ENCODE assay signal across 9 mouse cellular contexts in genomic region chr11:102185677-102186076, GRCm38 (mm10). TPM values are rescaled to one million over a fixed set of nuclear protein-coding genes. Genes with fewer than 3 reads are reported as not detected.
A peak's percentile ranks its signal among the peaks of the same experiment; 100 is the strongest.
DNase-seq lines count a peak whose midpoint lies in the region; ATAC-seq and TF ChIP-seq lines count a peak whose summit lies in the region.
"Had no signal": no experiment of that assay in that cellular context is flagged by ENCODE, and none has a peak within 500 bp of the region (broad histone marks: within the 10 kb centered on the region; RNA-seq: fewer than 3 reads in every experiment).

No protein-coding gene starts in this region.

- no peak for ATAC-seq in hindbrain, embryonic 12.5 days (ENCODE audit: low FRiP score)

- peak overlapping the region; percentile 97 for H3K4me3 ChIP-seq in heart, embryonic 10.5 days
- H3K4me3 ChIP-seq in E14TG2a.4 (replicated peaks; ENCODE audit: low read length), result peak overlapping the region; percentile 95
- H3K4me3 ChIP-seq in hindbrain, embryonic 12.5 days, result peak overlapping the region; percentile 88
- peak overlapping the region; percentile 97 for H3K4me3 ChIP-seq in midbrain, embryonic 10.5 days

- WGBS in heart, embryonic 10.5 days, result 49% methylated on average over 3 of the region's 3 CpGs
- 62% methylated on average over 3 of the region's 3 CpGs for WGBS in hindbrain, embryonic 12.5 days
- WGBS in midbrain, embryonic 10.5 days, result 72% methylated on average over 3 of the region's 3 CpGs

- no peaks in the 10 kb centered on the region for H3K27me3 ChIP-seq in heart, embryonic 10.5 days (ENCODE audit: insufficient read depth, poor library complexity, severe bottlenecking)
- H3K27me3 ChIP-seq in E14TG2a.4 (ENCODE audit: insufficient read depth, low read length), result peaks cover 7% of the 10 kb centered on the region; the same call in 1 of the 2 replicates
- no peaks in the 10 kb centered on the region for H3K27me3 ChIP-seq in hindbrain, embryonic 12.5 days
- H3K27me3 ChIP-seq in midbrain, embryonic 10.5 days (ENCODE audit: low read depth, poor library complexity, severe bottlenecking), result no peaks in the 10 kb centered on the region

- no peak for DNase-seq in heart, embryonic 10.5 days (ENCODE audit: low spot score)
- no peak for DNase-seq in heart, postnatal 10 days
- DNase-seq in midbrain, embryonic 10.5 days (ENCODE audit: low spot score), result no peak
- no peak for DNase-seq in layer of hippocampus, postnatal 25 days (ENCODE audit: extremely low spot score in 1 of 2, low spot score in 1 of 2)
- DNase-seq in urinary bladder, postnatal 4 days (ENCODE audit: low spot score in 2 of 2), result no peak
- no peak for DNase-seq in T-cell, adult 2 months (ENCODE audit: low spot score)

- H3K4me1 ChIP-seq in heart, embryonic 10.5 days, result peaks cover 29% of the 10 kb centered on the region
- peaks cover 44% of the 10 kb centered on the region for H3K4me1 ChIP-seq in E14TG2a.4 (replicated peaks; ENCODE audit: low read depth, low read length)
- H3K4me1 ChIP-seq in hindbrain, embryonic 12.5 days, result peaks cover 18% of the 10 kb centered on the region
- H3K4me1 ChIP-seq in midbrain, embryonic 10.5 days, result peaks cover 38% of the 10 kb centered on the region

- peak overlapping the region; percentile 61 for H3K4me2 ChIP-seq in hindbrain, embryonic 12.5 days (replicated peaks)

- intact Hi-C loops in heart, postnatal 10 days (cut with DNase I), result loop anchor here (2.0 kb wide), 1 partner anchor 39 kb away; no protein-coding TSS in a partner anchor

- no peaks in the 10 kb centered on the region for H3K9me3 ChIP-seq in heart, embryonic 10.5 days
- H3K9me3 ChIP-seq in E14TG2a.4 (ENCODE audit: low read length), result no peaks in the 10 kb centered on the region
- no peaks in the 10 kb centered on the region for H3K9me3 ChIP-seq in hindbrain, embryonic 12.5 days (replicated peaks)
- H3K9me3 ChIP-seq in midbrain, embryonic 10.5 days (replicated peaks), result no peaks in the 10 kb centered on the region

- peak overlapping the region; percentile 94 for H3K9ac ChIP-seq in hindbrain, embryonic 12.5 days

- TF ChIP-seq CTCF in E14TG2a.4 (conservative IDR thresholded peaks at IDR 0.05; ENCODE audit: low read length), result no peak

- peaks cover 20% of the 10 kb centered on the region for H3K36me3 ChIP-seq in heart, embryonic 10.5 days
- H3K36me3 ChIP-seq in E14TG2a.4 (ENCODE audit: insufficient read depth, low read length), result peaks cover 26% of the 10 kb centered on the region
- H3K36me3 ChIP-seq in hindbrain, embryonic 12.5 days, result peaks cover 11% of the 10 kb centered on the region
- H3K36me3 ChIP-seq in midbrain, embryonic 10.5 days, result peaks cover 26% of the 10 kb centered on the region

- H3K27ac ChIP-seq in heart, embryonic 10.5 days, result peak overlapping the region; percentile 98
- H3K27ac ChIP-seq in hindbrain, embryonic 12.5 days, result peak overlapping the region; percentile 97
- H3K27ac ChIP-seq in midbrain, embryonic 10.5 days (replicated peaks), result peak overlapping the region; percentile 98

RNA-seq across cellular contexts. Expression of gene Lsm12, which starts 0.6 kb away (rescaled TPM):
- polyA plus RNA-seq in heart, embryonic 10.5 days (2016; fragmentation: Nextera tagmentation; extraction: Ambion mirVana), result 90.9 and 108 TPM in 2 replicates
- 10 to 100 TPM; 58.5 to 61.4 TPM for total RNA-seq in heart, postnatal 10 days (2021)
- 114 TPM in 2 replicates for polyA plus RNA-seq in hindbrain, embryonic 12.5 days (2016; fragmentation: Nextera tagmentation; extraction: Ambion mirVana)
- polyA plus RNA-seq in midbrain, embryonic 10.5 days (2016; fragmentation: Nextera tagmentation; extraction: Ambion mirVana), result 141 and 144 TPM in 2 replicates
- 10 to 100 TPM; 62.0 to 62.7 TPM for total RNA-seq in layer of hippocampus, postnatal 25 days (2021)

RNA-seq across cellular contexts. Expression of gene G6pc3, which starts 3.7 kb away (rescaled TPM):
- 35.0 and 40.9 TPM in 2 replicates for polyA plus RNA-seq in heart, embryonic 10.5 days (2016; fragmentation: Nextera tagmentation; extraction: Ambion mirVana)
- 10 to 100 TPM; 37.9 to 38.1 TPM for total RNA-seq in heart, postnatal 10 days (2021)
- 26.8 and 27.0 TPM in 2 replicates for polyA plus RNA-seq in hindbrain, embryonic 12.5 days (2016; fragmentation: Nextera tagmentation; extraction: Ambion mirVana)
- 39.1 and 41.5 TPM in 2 replicates for polyA plus RNA-seq in midbrain, embryonic 10.5 days (2016; fragmentation: Nextera tagmentation; extraction: Ambion mirVana)
- 10 to 100 TPM; 53.5 to 58.2 TPM for total RNA-seq in layer of hippocampus, postnatal 25 days (2021)

RNA-seq across cellular contexts. Expression of gene Tmem101, which starts 29.5 kb away (rescaled TPM):
- 40.8 and 44.6 TPM in 2 replicates for polyA plus RNA-seq in heart, embryonic 10.5 days (2016; fragmentation: Nextera tagmentation; extraction: Ambion mirVana)
- total RNA-seq in heart, postnatal 10 days (2021), result 10 to 100 TPM; 13.7 to 14.7 TPM
- 37.9 and 40.4 TPM in 2 replicates for polyA plus RNA-seq in hindbrain, embryonic 12.5 days (2016; fragmentation: Nextera tagmentation; extraction: Ambion mirVana)
- 40.4 and 42.3 TPM in 2 replicates for polyA plus RNA-seq in midbrain, embryonic 10.5 days (2016; fragmentation: Nextera tagmentation; extraction: Ambion mirVana)
- total RNA-seq in layer of hippocampus, postnatal 25 days (2021), result 10 to 100 TPM; 24.2 to 30.3 TPM

RNA-seq across cellular contexts. Expression of gene Nags, which starts 40.4 kb away (rescaled TPM):
- polyA plus RNA-seq in heart, embryonic 10.5 days (2016; fragmentation: Nextera tagmentation; extraction: Ambion mirVana), result 0.25 and 1.3 TPM in 2 replicates
- under 1 TPM in 1 of 2 experiments, not detected in 1; 0.12 TPM for total RNA-seq in heart, postnatal 10 days (2021)
- polyA plus RNA-seq in hindbrain, embryonic 12.5 days (2016; fragmentation: Nextera tagmentation; extraction: Ambion mirVana), result 0.14 TPM in 1 of 2 replicates, not detected in the other
- 0.10 TPM in 1 of 2 replicates, not detected in the other for polyA plus RNA-seq in midbrain, embryonic 10.5 days (2016; fragmentation: Nextera tagmentation; extraction: Ambion mirVana)
- total RNA-seq in layer of hippocampus, postnatal 25 days (2021), result not detected
- total RNA-seq: gastrocnemius, adult 18-20 months had no signal

RNA-seq across cellular contexts. Expression of gene Hdac5, which starts 44.3 kb away (rescaled TPM):
- polyA plus RNA-seq in heart, embryonic 10.5 days (2016; fragmentation: Nextera tagmentation; extraction: Ambion mirVana), result 84.9 and 103 TPM in 2 replicates
- 100 to 1,000 TPM; 106 to 139 TPM for total RNA-seq in heart, postnatal 10 days (2021)
- 97.2 and 103 TPM in 2 replicates for polyA plus RNA-seq in hindbrain, embryonic 12.5 days (2016; fragmentation: Nextera tagmentation; extraction: Ambion mirVana)
- polyA plus RNA-seq in midbrain, embryonic 10.5 days (2016; fragmentation: Nextera tagmentation; extraction: Ambion mirVana), result 57.3 and 68.9 TPM in 2 replicates
- total RNA-seq in layer of hippocampus, postnatal 25 days (2021), result 100 to 1,000 TPM; 218 to 242 TPM
